Mouse (Mus musculus) limb, embryonic 11.5 days (tissue): ENCODE results near the gene AL607142.1. TPM values are rescaled to one million over a fixed set of nuclear protein-coding genes. Genes with fewer than 3 reads are reported as not detected.

ENCODE experiments used
- ATAC-seq: fragments of 200-750 bp; cut with Nextera tagmentation; 2 replicates; pipeline ENCODE4 v1.8.0; 2017; ENCODE audit warnings: low read depth; ENCODE audit not compliant: insufficient number of reproducible peaks, low FRiP score, low TSS enrichment
- DNase-seq: peaks from one replicate; pipeline ENCODE4 v3.0.0-alpha.2; 2015; ENCODE audit warnings: low spot score
- H3K27ac ChIP-seq: fragments of 300-500 bp; sonication (generic); replicated peaks from 2 replicates; pipeline ENCODE4 v1.5.1; 2014; ENCODE audit warnings: low read depth, mild to moderate bottlenecking, low read length
- H3K27me3 ChIP-seq: fragments of 300-500 bp; sonication (generic); 2 replicates; pipeline ENCODE4 v1.6.1; 2014; ENCODE audit warnings: mild to moderate bottlenecking, low read length, mixed read lengths; ENCODE audit not compliant: control insufficient read depth, insufficient read depth
- H3K36me3 ChIP-seq: fragments of 300-500 bp; sonication (generic); 2 replicates; pipeline ENCODE4 v1.6.1; 2014; ENCODE audit warnings: mild to moderate bottlenecking, low read length, moderate library complexity, mixed read lengths; ENCODE audit not compliant: control insufficient read depth, insufficient read depth
- H3K4me1 ChIP-seq: fragments of 300-500 bp; sonication (generic); 2 replicates; pipeline ENCODE4 v1.6.1; 2014; ENCODE audit warnings: low read length, mixed read lengths; ENCODE audit not compliant: control insufficient read depth, insufficient read depth
- H3K4me2 ChIP-seq: fragments of 300-500 bp; sonication (generic); 2 replicates; pipeline ENCODE4 v1.6.1; 2014; ENCODE audit warnings: low read depth, mild to moderate bottlenecking, moderate library complexity; ENCODE audit not compliant: severe bottlenecking
- H3K4me3 ChIP-seq: fragments of 300-500 bp; sonication (generic); 2 replicates; pipeline ENCODE4 v1.5.1; 2014; ENCODE audit warnings: low read depth, low read length
- H3K9ac ChIP-seq: fragments of 300-500 bp; sonication (generic); 2 replicates; pipeline ENCODE4 v1.6.1; 2014; ENCODE audit warnings: mild to moderate bottlenecking, low read length
- H3K9me3 ChIP-seq: fragments of 300-500 bp; sonication (generic); 2 replicates; pipeline ENCODE4 v1.6.1; 2016; ENCODE audit warnings: low read length; ENCODE audit not compliant: control insufficient read depth
- WGBS: fragments of 180-500 bp; shearing (Covaris S2); extraction: QIAGEN DNeasy Blood & Tissue Kit; methylation state at CpG from one replicate; pipeline ENCODE4 v1.1.7; 2014; 5-methylcytosine and 5-hydroxymethylcytosine counted together
- polyA plus RNA-seq: library from polyadenylated mRNA; unstranded; fragments of >200 nt; fragmentation: Nextera tagmentation; extraction: Ambion mirVana; gene quantifications from 2 replicates; pipeline ENCODE4 v1.2.1, GENCODE M21; 2014

AL607142.1 gene
- polyA plus RNA-seq, 1 experiment from 2014 or later = not detected

- Histone ChIP-seq H3K9me3 (no peaks in the 10 kb centered on the region), H3K4me2 (no peak overlapping the region), H3K4me1 (no peaks in the 10 kb centered on the region), H3K27ac (no peak overlapping the region), H3K9ac (no peak overlapping the region), H3K4me3 (no peak overlapping the region), H3K36me3 (no peaks in the 10 kb centered on the region), H3K27me3 (no peaks in the 10 kb centered on the region)
- ATAC-seq = no peak
- no peak for DNase-seq
- 82% methylated on average over 10 of the region's 10 CpGs for WGBS
These were observed 6.0 kb upstream of the AL607142.1 start for GRCm38 (mm10) chr4:120058794-120059193.

- Histone ChIP-seq H3K9me3 (no peaks in the 10 kb centered on the region), H3K9ac (no peak overlapping the region), H3K4me1 (no peaks in the 10 kb centered on the region), H3K4me3 (no peak overlapping the region), H3K36me3 (no peaks in the 10 kb centered on the region), H3K27ac (no peak overlapping the region), H3K4me2 (no peak overlapping the region), H3K27me3 (no peaks in the 10 kb centered on the region)
- ATAC-seq (no peak), DNase-seq (no peak)
- 94% methylated on average over 6 of the region's 6 CpGs for WGBS
These were observed 3.1 kb upstream of the AL607142.1 start for GRCm38 (mm10) chr4:120061727-120062126.

GRCm38 (mm10) chr4:120062198-120062597, 2.6 kb upstream of the AL607142.1 start:
- H3K27me3 ChIP-seq = no peaks in the 10 kb centered on the region
- DNase-seq = no peak
- no peaks in the 10 kb centered on the region for H3K4me1 ChIP-seq
- no peaks in the 10 kb centered on the region for H3K36me3 ChIP-seq
- no peak overlapping the region for H3K9ac ChIP-seq
- WGBS = 79% methylated on average over 6 of the region's 6 CpGs
- no peak for ATAC-seq
- no peaks in the 10 kb centered on the region for H3K9me3 ChIP-seq
- no peak overlapping the region for H3K27ac ChIP-seq
- H3K4me3 ChIP-seq = no peak overlapping the region
- H3K4me2 ChIP-seq = no peak overlapping the region

GRCm38 (mm10) chr4:120062754-120063153, 2.0 kb upstream of the AL607142.1 start:
- Histone ChIP-seq H3K4me2 (no peak overlapping the region), H3K27ac (no peak overlapping the region), H3K27me3 (no peaks in the 10 kb centered on the region), H3K9me3 (no peaks in the 10 kb centered on the region), H3K9ac (no peak overlapping the region), H3K36me3 (no peaks in the 10 kb centered on the region), H3K4me1 (no peaks in the 10 kb centered on the region), H3K4me3 (no peak overlapping the region)
- DNase-seq = no peak
- 89% methylated on average over 11 of the region's 11 CpGs for WGBS
- ATAC-seq = no peak

DNA sequence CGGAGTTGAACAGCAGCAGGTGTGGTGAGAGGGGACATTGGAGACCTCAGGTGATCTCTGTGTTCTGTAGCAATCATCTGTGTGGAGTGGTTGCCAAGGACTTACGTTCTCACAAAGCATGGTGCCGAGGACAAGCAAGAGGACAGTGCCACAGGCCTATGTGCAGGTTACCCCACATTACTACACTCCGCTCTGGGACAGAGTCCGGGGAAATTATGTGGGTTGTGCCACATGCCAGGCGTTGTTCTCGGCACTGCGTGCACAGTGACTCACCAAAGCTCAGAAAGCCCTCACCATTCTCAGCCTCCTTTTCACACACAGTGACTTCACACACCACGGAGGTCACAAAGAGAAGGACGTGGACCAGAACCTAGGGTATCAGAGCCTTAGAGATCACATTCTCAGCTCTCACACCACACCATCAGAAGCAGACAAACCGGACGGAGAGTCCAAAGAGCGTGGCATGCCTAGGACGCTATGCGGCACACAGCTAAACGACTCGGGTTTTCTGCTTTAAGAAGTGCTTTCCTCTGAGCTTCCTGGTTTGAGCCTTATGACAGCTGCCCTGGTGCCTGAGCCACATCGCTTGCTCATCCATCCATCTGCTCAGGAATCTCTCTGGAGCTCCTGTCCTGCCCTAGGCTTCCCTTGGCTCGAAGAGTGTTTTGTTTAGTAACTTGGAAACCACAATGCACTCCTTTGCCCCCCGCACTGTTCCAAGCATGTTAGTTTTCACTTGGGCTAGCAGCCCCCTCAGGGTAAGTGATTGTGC, 1.3 kb upstream of the AL607142.1 start:
- DNase-seq = no peak
- Histone ChIP-seq H3K4me2 (no peak overlapping the region), H3K9me3 (no peaks in the 10 kb centered on the region), H3K27ac (no peak overlapping the region), H3K36me3 (no peaks in the 10 kb centered on the region), H3K4me1 (no peaks in the 10 kb centered on the region), H3K9ac (no peak overlapping the region), H3K4me3 (no peak overlapping the region), H3K27me3 (no peaks in the 10 kb centered on the region)
- ATAC-seq = no peak
- 90% methylated on average over 20 of the region's 20 CpGs for WGBS

GRCm38 (mm10) chr4:120066841-120067591, 2.2 kb downstream of the AL607142.1 start:
- H3K9ac ChIP-seq = no peak overlapping the region
- H3K4me1 ChIP-seq = no peaks in the 10 kb centered on the region
- H3K27ac ChIP-seq = no peak overlapping the region
- H3K36me3 ChIP-seq = no peaks in the 10 kb centered on the region
- no peak for DNase-seq
- H3K4me3 ChIP-seq = no peak overlapping the region
- no peaks in the 10 kb centered on the region for H3K9me3 ChIP-seq
- ATAC-seq = no peak
- no peaks in the 10 kb centered on the region for H3K27me3 ChIP-seq
- 76% methylated on average over 9 of the region's 9 CpGs for WGBS
- H3K4me2 ChIP-seq = no peak overlapping the region

- H3K4me3 ChIP-seq = no peak overlapping the region
- no peak overlapping the region for H3K4me2 ChIP-seq
- H3K4me1 ChIP-seq = no peaks in the 10 kb centered on the region
- WGBS = 91% methylated on average over 8 of the region's 8 CpGs
- ATAC-seq = no peak
- no peak overlapping the region for H3K27ac ChIP-seq
- no peaks in the 10 kb centered on the region for H3K27me3 ChIP-seq
- no peaks in the 10 kb centered on the region for H3K36me3 ChIP-seq
- no peaks in the 10 kb centered on the region for H3K9me3 ChIP-seq
- no peak overlapping the region for H3K9ac ChIP-seq
- DNase-seq = no peak
These were observed 2.9 kb downstream of the AL607142.1 start for GRCm38 (mm10) chr4:120067592-120068235.

DNA sequence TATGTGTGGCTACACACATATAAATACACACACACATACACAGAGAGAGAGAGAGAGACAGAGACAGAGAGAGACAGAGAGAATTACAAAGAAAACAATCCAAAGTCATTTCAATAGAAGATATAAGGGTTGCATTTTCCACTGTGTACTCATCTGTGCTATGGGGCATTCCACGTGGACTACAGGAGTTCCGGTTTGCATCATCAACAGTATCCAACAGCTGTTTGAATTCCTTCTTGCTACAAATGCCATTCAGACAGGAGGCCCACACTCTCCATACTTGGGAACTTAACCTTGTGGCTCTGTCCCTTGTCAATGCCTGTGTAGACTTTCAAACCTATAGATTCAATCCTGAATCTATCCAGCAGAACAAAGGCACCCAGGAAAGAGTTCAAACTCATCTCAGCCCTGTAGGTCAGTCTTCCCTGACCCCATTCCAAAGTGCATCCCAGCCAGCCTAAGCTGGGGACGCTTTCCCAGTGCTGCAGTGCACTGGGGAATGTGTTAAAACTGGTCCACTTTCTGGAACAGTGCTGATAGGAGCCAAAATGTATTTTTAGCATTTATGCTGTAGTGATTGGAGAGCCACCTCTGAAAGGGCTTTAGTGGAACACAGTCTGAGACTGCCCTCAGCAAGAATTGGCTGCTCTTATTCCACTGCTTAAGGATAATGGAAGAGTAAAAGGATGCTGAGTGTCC, 4.2 kb downstream of the AL607142.1 start:
- WGBS = 87% methylated on average over 3 of the region's 3 CpGs
- Histone ChIP-seq H3K9ac (no peak overlapping the region), H3K4me3 (no peak overlapping the region), H3K4me1 (no peaks in the 10 kb centered on the region), H3K4me2 (no peak overlapping the region), H3K27me3 (no peaks in the 10 kb centered on the region), H3K36me3 (no peaks in the 10 kb centered on the region), H3K27ac (no peak overlapping the region), H3K9me3 (no peaks in the 10 kb centered on the region)
- ATAC-seq (no peak), DNase-seq (no peak)
